Mouse (Mus musculus): ENCODE results near the gene Tssc4.

GRCm38 (mm10) chr7:143053008-143053899 lies 15.8 kb upstream of the Tssc4 start:
- TF ChIP-seq GATA1 (IDR thresholded peaks at IDR 0.05; ENCODE audit: borderline replicate concordance, low read length) (no peak), FLI1 (IDR thresholded peaks at IDR 0.05; ENCODE audit: low read length) (no peak)

Measured in megakaryocyte, embryonic 14.5 days (primary cell).